Mouse (Mus musculus) lung, postnatal 4 days (tissue): ENCODE data around the gene Rab11fip5.
A peak's percentile ranks its signal among the peaks of the same experiment; 100 is the strongest.

ENCODE experiments used
- DNase-seq, 2 experiments: peaks; one replicate each; pipeline ENCODE4 v3.0.0; 2021

Gene Rab11fip5

GRCm38 (mm10) chr6:85306375-85306774, 68.1 kb downstream of the Rab11fip5 start:
- no peak for DNase-seq

GRCm38 (mm10) chr6:85305826-85306225, 68.6 kb downstream of the Rab11fip5 start:
- no peak for DNase-seq

- no peak for DNase-seq
These were observed 69.5 kb downstream of the Rab11fip5 start for GRCm38 (mm10) chr6:85304966-85305365.

- DNase-seq: peak; percentile 26 to 45
These were observed 71.9 kb downstream of the Rab11fip5 start for GRCm38 (mm10) chr6:85302326-85303055.

GRCm38 (mm10) chr6:85295384-85296167, 78.9 kb downstream of the Rab11fip5 start:
- peak; percentile 39 to 69 for DNase-seq

- no peak for DNase-seq
These were observed 80.4 kb downstream of the Rab11fip5 start for GRCm38 (mm10) chr6:85294004-85294379.

GRCm38 (mm10) chr6:85293255-85294003, 81.0 kb downstream of the Rab11fip5 start:
- peak; percentile 54 to 57 for DNase-seq

GRCm38 (mm10) chr6:85290869-85291824, 83.3 kb downstream of the Rab11fip5 start:
- DNase-seq: no peak

- no peak for DNase-seq
These were observed 86.1 kb downstream of the Rab11fip5 start for GRCm38 (mm10) chr6:85288193-85288857.

- DNase-seq: no peak
These were observed 88.0 kb downstream of the Rab11fip5 start for GRCm38 (mm10) chr6:85286283-85287047.
